Mouse (Mus musculus) liver, adult 2 months (tissue): Measurements from ENCODE around the gene Rbfox3.

ENCODE experiments used
- CTCF ChIP-seq: fragments of 200-500 bp; IDR thresholded peaks from 2 replicates; pipeline ENCODE4 v1.5.1; 2011; ENCODE audit warnings: low read depth, low read length, control low read depth
- POLR2A ChIP-seq: fragments of 200-500 bp; IDR thresholded peaks from 2 replicates; pipeline ENCODE4 v1.6.1; 2011; ENCODE audit warnings: low read length, control low read depth; ENCODE audit not compliant: insufficient read depth; ENCODE audit errors: extremely low read depth

GRCm38 (mm10) chr11:118750745-118751330 is 160.6 kb downstream of the Rbfox3 start:
- TF ChIP-seq POLR2A (no peak), CTCF (no peak)
